Mouse (Mus musculus) liver, embryonic 14.5 days (tissue): ENCODE measurements around the gene Csk. TPM values are rescaled to one million over a fixed set of nuclear protein-coding genes. Genes with fewer than 3 reads are reported as not detected.

Experiments used
- ATAC-seq: fragments of 200-750 bp; cut with Nextera tagmentation; 2 replicates; pipeline ENCODE4 v1.8.0; 2017; ENCODE audit warnings: moderate number of reproducible peaks, mild to moderate bottlenecking, moderate library complexity; ENCODE audit not compliant: insufficient read depth
- DNase-seq, 3 experiments: peaks; one replicate each; pipeline ENCODE4 v3.0.0-alpha.2; 2012 to 2013; ENCODE audit warnings: low read depth in 3 of 3, low spot score in 3 of 3
- H3K27ac ChIP-seq: fragments of 300-500 bp; sonication (generic); 2 replicates; pipeline ENCODE4 v1.5.1; 2014; ENCODE audit warnings: moderate library complexity, mild to moderate bottlenecking, control low read depth, inconsistent platforms
- H3K27me3 ChIP-seq: fragments of 300-500 bp; sonication (generic); 2 replicates; pipeline ENCODE4 v1.6.1; 2014; ENCODE audit warnings: mild to moderate bottlenecking, low read length, moderate library complexity; ENCODE audit not compliant: control insufficient read depth, insufficient read depth
- H3K36me3 ChIP-seq: fragments of 300-500 bp; sonication (generic); replicated peaks from 2 replicates; pipeline ENCODE4 v1.6.1; 2014; ENCODE audit warnings: low read depth; ENCODE audit not compliant: control insufficient read depth, insufficient read depth
- H3K4me1 ChIP-seq, 2 experiments: fragments of 200-500 bp in 1 of 2; fragments of 300-500 bp in 1 of 2; sonication (generic) in 1 of 2; replicated peaks; 2 replicates each; pipeline ENCODE4 v1.6.1; 2012 to 2014; ENCODE audit warnings: antibody characterized with exemption in 1 of 2, inconsistent platforms in 1 of 2, low read length in 1 of 2; ENCODE audit not compliant: control insufficient read depth in 2 of 2, insufficient read depth in 2 of 2
- H3K4me2 ChIP-seq: fragments of 300-500 bp; sonication (generic); 2 replicates; pipeline ENCODE4 v1.6.1; 2014; ENCODE audit warnings: low read depth, mild to moderate bottlenecking, control low read depth, moderate library complexity
- H3K4me3 ChIP-seq, 2 experiments: fragments of 200-500 bp in 1 of 2; fragments of 300-500 bp in 1 of 2; sonication (generic) in 1 of 2; 2 replicates each; pipeline ENCODE4 v1.5.1; 2012 to 2014; ENCODE audit warnings: low read depth in 2 of 2, low read length in 2 of 2, mild to moderate bottlenecking in 2 of 2, control low read depth in 1 of 2, inconsistent platforms in 1 of 2, moderate library complexity in 1 of 2; ENCODE audit not compliant: insufficient read depth in 1 of 2
- H3K9ac ChIP-seq: fragments of 300-500 bp; sonication (generic); replicated peaks from 2 replicates; pipeline ENCODE4 v1.6.1; 2014; ENCODE audit warnings: mild to moderate bottlenecking, control low read depth, moderate library complexity
- H3K9me3 ChIP-seq: fragments of 300-500 bp; sonication (generic); 2 replicates; pipeline ENCODE4 v1.6.1; 2016; ENCODE audit warnings: low read length, mixed read lengths; ENCODE audit not compliant: control insufficient read depth
- CTCF ChIP-seq: IDR thresholded peaks from 2 replicates; pipeline ENCODE4 v1.5.1; 2016; ENCODE audit warnings: antibody characterized with exemption, low read depth, control low read depth
- EP300 ChIP-seq: IDR thresholded peaks from 2 replicates; pipeline ENCODE4 v1.6.1; 2016; ENCODE audit warnings: antibody characterized with exemption, low read depth
- WGBS: fragments of 180-500 bp; shearing (Covaris S2); extraction: QIAGEN DNeasy Blood & Tissue Kit; methylation state at CpG from one replicate; pipeline ENCODE4 v1.1.7; 2014; ENCODE audit not compliant: insufficient replicate concordance; 5-methylcytosine and 5-hydroxymethylcytosine counted together
- polyA plus RNA-seq, 2 experiments: library from polyadenylated mRNA; depleted of rRNA in 1 of 2; stranded (reverse) in 1 of 2; unstranded in 1 of 2; fragments of >200 nt; fragmentation: Nextera tagmentation in 1 of 2; extraction: Ambion mirVana in 1 of 2; gene quantifications; 2 replicates each; pipeline versions ENCODE4 v1.2.1 to v1.2.3; 2012 to 2014

Csk gene
- polyA plus RNA-seq, 2 experiments, result 11.1 to 26.3 TPM

DNA sequence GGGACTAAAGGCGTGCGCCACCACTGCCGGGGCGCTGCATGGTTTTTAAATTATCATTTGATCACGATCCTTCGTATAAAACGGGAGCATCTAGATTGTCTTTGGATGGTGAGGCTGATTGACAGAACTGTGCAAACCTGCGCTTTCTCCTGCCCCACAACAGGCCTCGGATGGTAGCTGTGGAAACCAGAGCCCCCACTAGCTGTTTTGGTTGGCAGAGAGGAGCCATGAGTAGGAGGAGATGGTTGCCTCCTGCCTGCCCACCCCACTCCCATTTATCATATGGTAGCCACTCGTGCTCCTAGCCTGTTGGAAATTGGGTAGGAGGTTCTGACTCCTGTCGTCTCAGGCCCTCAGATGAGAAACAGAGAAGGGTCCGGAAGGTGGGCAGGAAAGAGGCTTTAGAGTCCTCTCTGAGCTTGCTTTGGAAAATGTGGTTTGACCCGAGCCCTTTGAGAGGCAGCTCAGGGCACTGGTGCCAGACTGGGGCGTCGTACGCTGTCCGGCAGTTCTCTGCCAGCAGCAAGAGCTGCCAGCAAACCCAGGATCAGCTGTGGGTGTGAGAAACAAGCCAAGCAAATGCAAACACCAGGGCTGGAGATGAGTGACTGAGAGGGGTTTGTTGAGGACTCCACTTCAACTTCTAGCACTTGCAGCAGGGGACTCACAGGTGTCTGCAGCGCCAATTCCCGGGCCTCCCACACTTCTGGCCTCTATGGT, 3.4 kb upstream of the Csk start:
- H3K4me1 ChIP-seq, result peaks cover 10 to 22% of the 10 kb centered on the region in 2 experiments
- no peaks in the 10 kb centered on the region for H3K36me3 ChIP-seq
- DNase-seq, result no peak
- H3K9ac ChIP-seq, result no peak overlapping the region
- H3K9me3 ChIP-seq, result no peaks in the 10 kb centered on the region
- H3K27me3 ChIP-seq, result no peaks in the 10 kb centered on the region
- TF ChIP-seq EP300 (no peak), CTCF (no peak)
- WGBS, result 78% methylated on average over 19 of the region's 19 CpGs
- no peak overlapping the region for H3K4me2 ChIP-seq
- no peak overlapping the region for H3K4me3 ChIP-seq
- no peak for ATAC-seq
- H3K27ac ChIP-seq, result no peak overlapping the region

DNA sequence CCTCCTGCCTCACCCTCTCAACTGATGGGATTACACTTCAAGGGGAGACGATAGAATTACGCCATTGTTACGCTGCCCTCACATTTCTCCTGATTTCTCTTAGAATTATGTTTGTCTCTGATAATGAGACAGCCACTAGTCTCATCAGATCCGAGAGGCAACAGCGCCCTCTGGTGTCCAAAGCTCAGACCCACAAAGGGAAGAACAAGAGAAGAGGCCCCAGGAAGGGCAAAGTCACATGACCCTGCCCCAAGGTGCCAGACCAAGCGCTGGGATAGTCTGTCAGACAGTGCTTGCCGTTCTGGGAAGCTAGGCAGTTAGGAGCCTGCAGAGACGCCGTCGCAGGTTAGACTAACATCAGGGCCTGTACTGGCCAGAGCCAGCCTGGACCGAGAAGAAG, 2.3 kb upstream of the Csk start:
- H3K4me3 ChIP-seq, result no peak overlapping the region
- ATAC-seq (peak; percentile 59), DNase-seq (peak; percentile 85 to 90 (median 88))
- H3K4me1 ChIP-seq, result peaks cover 8 to 19% of the 10 kb centered on the region in 2 experiments
- H3K9me3 ChIP-seq, result no peaks in the 10 kb centered on the region
- whole genome bisulfite sequencing, result 3% methylated on average over 11 of the region's 11 CpGs
- no peak overlapping the region for H3K27ac ChIP-seq
- peak overlapping the region; percentile 44 for H3K4me2 ChIP-seq
- TF ChIP-seq EP300, result no peak
- TF ChIP-seq CTCF, result peak; percentile 95
- H3K36me3 ChIP-seq, result no peaks in the 10 kb centered on the region
- H3K9ac ChIP-seq, result no peak overlapping the region
- H3K27me3 ChIP-seq, result no peaks in the 10 kb centered on the region

DNA sequence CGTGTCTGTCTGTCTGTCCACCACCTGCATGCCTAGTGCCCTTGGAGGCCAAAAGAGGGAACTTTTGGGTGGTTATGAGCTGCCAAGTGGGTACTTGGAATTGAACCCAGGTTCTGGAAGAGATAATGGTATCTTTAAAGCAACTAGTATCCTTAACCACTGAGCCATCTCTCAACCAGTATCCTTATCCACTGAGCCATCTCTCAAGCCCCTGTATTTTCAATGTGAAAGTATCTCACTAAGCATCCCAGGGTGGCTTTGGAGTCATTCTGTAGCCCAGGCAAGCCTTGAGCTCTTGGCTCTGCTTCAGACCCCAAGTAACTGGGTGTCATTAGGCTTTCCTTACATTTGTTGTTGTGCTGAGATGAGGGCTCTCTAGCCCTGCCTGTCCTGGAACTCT, 1.5 kb upstream of the Csk start:
- peaks cover under 1 to 14% of the 10 kb centered on the region in 2 experiments; a peak in 3 of 4 replicates for H3K4me1 ChIP-seq
- H3K9ac ChIP-seq, result no peak overlapping the region
- 80% methylated on average over 1 of the region's 1 CpGs for WGBS
- TF ChIP-seq EP300, result no peak
- no peak overlapping the region for H3K4me2 ChIP-seq
- H3K36me3 ChIP-seq, result no peaks in the 10 kb centered on the region
- no peaks in the 10 kb centered on the region for H3K9me3 ChIP-seq
- H3K4me3 ChIP-seq, result no peak overlapping the region
- DNase-seq (no peak), ATAC-seq (no peak)
- no peak overlapping the region for H3K27ac ChIP-seq
- H3K27me3 ChIP-seq, result no peaks in the 10 kb centered on the region

DNA sequence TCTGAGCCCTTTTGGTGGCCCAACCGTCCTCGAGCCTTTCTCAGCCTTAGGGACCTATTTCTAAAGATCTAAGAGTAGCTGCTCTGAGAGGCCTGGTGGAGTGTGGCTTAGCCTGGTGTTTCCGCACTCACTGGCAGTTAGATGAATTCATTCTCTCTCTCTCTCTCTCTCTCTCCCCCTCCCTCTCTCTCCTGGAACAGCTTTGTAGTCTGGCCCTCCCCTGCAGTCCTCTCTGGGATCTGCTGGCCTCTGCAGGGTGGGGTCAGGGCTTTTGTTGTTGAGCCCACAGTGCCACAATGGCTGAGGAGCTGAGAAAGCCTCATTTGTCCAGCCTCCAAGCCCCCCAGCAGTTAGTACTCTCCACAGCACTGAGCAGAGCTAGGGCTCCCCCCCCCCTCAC, 576 bp downstream of the Csk start:
- no peak overlapping the region for H3K27ac ChIP-seq
- TF ChIP-seq EP300 (no peak), CTCF (no peak)
- no peak overlapping the region for H3K4me2 ChIP-seq
- no peaks in the 10 kb centered on the region for H3K27me3 ChIP-seq
- ATAC-seq (no peak), DNase-seq (no peak)
- peaks cover 0 to 16% of the 10 kb centered on the region in 2 experiments; a peak in 3 of 4 replicates for H3K4me1 ChIP-seq
- H3K4me3 ChIP-seq, result no peak overlapping the region
- no peak overlapping the region for H3K9ac ChIP-seq
- H3K9me3 ChIP-seq, result no peaks in the 10 kb centered on the region
- WGBS, result 73% methylated on average over 3 of the region's 3 CpGs
- H3K36me3 ChIP-seq, result no peaks in the 10 kb centered on the region

DNA sequence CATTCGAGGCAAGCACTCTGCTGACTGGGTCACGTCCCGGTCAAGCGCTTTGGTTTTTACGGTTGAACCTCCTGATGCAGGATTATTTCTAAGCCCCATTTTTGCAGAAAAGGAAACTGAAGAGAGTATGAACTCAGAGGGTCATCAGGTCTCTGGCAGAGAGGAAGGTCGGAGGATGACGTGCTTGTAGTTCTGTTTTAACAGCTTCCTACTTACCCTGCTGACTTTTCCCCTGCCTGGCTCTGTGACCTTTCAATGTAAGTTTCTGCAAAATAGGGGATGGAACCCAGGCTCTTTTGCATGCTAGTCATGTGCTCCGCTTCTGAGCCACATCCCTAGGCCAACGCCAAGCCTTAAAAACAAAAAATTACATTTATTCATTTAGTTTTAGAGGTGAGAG, 1.1 kb downstream of the Csk start:
- ATAC-seq (no peak), DNase-seq (no peak)
- Histone ChIP-seq H3K4me3 (no peak overlapping the region), H3K27ac (no peak overlapping the region), H3K4me2 (no peak overlapping the region), H3K9me3 (no peaks in the 10 kb centered on the region), H3K27me3 (no peaks in the 10 kb centered on the region), H3K36me3 (no peaks in the 10 kb centered on the region), H3K9ac (no peak overlapping the region), H3K4me1 (peaks cover 0 to 20% of the 10 kb centered on the region in 2 experiments; a peak in 3 of 4 replicates)
- WGBS, result 59% methylated on average over 9 of the region's 9 CpGs
- TF ChIP-seq EP300 (no peak), CTCF (no peak)
